Mouse (Mus musculus): ENCODE data around the gene Mpig6b. TPM values are rescaled to one million over a fixed set of nuclear protein-coding genes. Genes with fewer than 3 reads are reported as not detected.

The Mpig6b gene
- polyA plus RNA-seq, 1 experiment from 2014 or later, result 0.89 TPM

GRCm38 (mm10) chr17:35019894-35020293 lies 46.1 kb downstream of the Mpig6b start:
- peaks cover 29% of the 10 kb centered on the region for H3K4me1 ChIP-seq
- no peaks in the 10 kb centered on the region for H3K9me3 ChIP-seq
- H3K4me2 ChIP-seq, result no peak overlapping the region
- no peaks in the 10 kb centered on the region for H3K27me3 ChIP-seq
- peaks cover 31% of the 10 kb centered on the region for H3K36me3 ChIP-seq
- no peak overlapping the region for H3K9ac ChIP-seq
- H3K4me3 ChIP-seq, result no peak overlapping the region
- no peak overlapping the region for H3K27ac ChIP-seq
- 71% methylated on average over 11 of the region's 11 CpGs for WGBS
- no peak for ATAC-seq (ENCODE audit: insufficient number of reproducible peaks, insufficient read depth, low FRiP score, low TSS enrichment, low read depth)

GRCm38 (mm10) chr17:35018171-35018570 lies 47.8 kb downstream of the Mpig6b start:
- Histone ChIP-seq H3K9ac (no peak overlapping the region), H3K9me3 (no peaks in the 10 kb centered on the region), H3K36me3 (peaks cover 48% of the 10 kb centered on the region), H3K4me3 (no peak overlapping the region), H3K27me3 (no peaks in the 10 kb centered on the region), H3K4me1 (peaks cover 20% of the 10 kb centered on the region), H3K27ac (no peak overlapping the region), H3K4me2 (no peak overlapping the region)
- no peak for ATAC-seq (ENCODE audit: insufficient number of reproducible peaks, insufficient read depth, low FRiP score, low TSS enrichment, low read depth)
- WGBS, result 82% methylated on average over 3 of the region's 3 CpGs

- Histone ChIP-seq H3K4me3 (no peak overlapping the region), H3K9ac (no peak overlapping the region), H3K36me3 (peaks cover 53% of the 10 kb centered on the region), H3K27ac (no peak overlapping the region), H3K27me3 (no peaks in the 10 kb centered on the region), H3K9me3 (no peaks in the 10 kb centered on the region), H3K4me2 (no peak overlapping the region), H3K4me1 (peaks cover 20% of the 10 kb centered on the region)
- 75% methylated on average over 14 of the region's 14 CpGs for WGBS
- ATAC-seq (ENCODE audit: insufficient number of reproducible peaks, insufficient read depth, low FRiP score, low TSS enrichment, low read depth), result no peak
Observed at GRCm38 (mm10) chr17:35017706-35018030, 48.3 kb downstream of the Mpig6b start.

DNA sequence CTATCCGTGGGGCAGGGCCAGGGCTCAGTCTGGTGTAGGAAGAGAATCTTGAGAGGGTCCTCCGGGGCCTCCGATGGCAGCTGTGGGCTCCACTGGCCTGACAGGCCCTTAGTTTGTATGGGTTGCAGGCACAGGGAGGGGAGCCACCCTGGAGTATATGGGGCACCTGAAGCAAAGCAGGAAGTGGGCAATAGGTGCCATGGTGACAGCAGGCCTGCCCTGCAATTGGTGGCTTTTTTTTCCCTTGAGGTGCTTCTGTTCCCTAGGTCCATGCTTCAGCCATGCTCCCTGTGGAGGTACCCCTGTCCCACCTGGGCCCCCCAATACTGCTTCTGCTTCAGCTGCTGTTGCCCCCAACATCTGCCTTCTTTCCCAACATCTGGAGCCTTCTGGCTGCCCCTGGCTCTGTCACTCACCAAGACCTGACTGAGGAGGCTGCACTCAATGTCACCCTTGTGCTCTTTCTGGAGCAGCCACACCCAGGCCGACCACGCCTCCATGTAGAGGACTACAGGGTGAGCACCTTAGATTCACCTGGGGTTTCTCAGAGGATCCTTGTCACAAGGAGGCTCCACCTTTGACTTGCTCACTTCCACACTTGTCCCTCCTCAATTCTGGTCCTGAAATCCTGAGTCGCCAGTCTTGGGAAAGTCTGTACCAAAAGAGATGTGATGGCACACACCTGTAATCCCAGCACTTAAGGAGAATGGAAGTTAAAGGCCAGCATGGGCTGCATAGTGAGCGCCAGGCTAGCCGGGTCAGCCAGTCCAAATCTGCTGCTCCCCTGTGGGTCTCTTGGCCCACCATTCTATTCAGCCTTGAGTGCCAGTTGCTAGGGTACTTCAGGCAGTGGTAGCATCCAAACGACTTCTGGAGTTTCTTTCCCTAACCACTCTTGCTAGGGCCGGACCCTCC lies 48.9 kb downstream of the Mpig6b start:
- no peak for ATAC-seq (ENCODE audit: insufficient number of reproducible peaks, insufficient read depth, low FRiP score, low TSS enrichment, low read depth)
- peaks cover 20% of the 10 kb centered on the region for H3K4me1 ChIP-seq
- no peaks in the 10 kb centered on the region for H3K9me3 ChIP-seq
- H3K36me3 ChIP-seq, result peaks cover 59% of the 10 kb centered on the region
- peak overlapping the region; percentile 44; the same call in 1 of the 2 replicates for H3K27ac ChIP-seq
- no peaks in the 10 kb centered on the region for H3K27me3 ChIP-seq
- no peak overlapping the region for H3K4me2 ChIP-seq
- WGBS, result 79% methylated on average over 10 of the region's 10 CpGs
- H3K4me3 ChIP-seq, result no peak overlapping the region
- H3K9ac ChIP-seq, result no peak overlapping the region; the same call in 1 of the 2 replicates

DNA sequence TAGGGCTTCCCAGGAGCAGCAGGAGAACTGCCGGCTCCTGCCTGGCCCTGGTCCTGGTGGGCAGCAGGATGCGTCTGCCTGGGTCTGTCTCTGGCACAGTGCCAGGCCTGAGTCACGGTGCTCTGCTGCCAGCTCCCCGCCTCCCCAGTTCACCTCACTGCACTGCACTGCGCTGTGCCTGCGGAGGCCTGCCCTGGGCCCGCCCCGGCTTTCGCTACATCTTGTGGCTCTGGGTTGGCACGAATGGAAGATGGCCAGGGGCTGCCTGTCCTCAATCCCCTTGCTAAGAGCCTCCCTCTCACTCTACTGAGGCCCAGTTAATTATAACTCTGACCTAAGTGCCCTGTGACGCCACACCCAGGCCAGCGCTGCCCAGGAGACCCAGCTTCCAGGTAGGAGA lies 49.6 kb downstream of the Mpig6b start, which contains the start of gene Vwa7:
Gene Vwa7 (plus strand): TSS at position 204 of the 400 bp plus-strand sequence.
- WGBS, result 58% methylated on average over 12 of the region's 12 CpGs
- Histone ChIP-seq H3K9me3 (no peaks in the 10 kb centered on the region), H3K36me3 (peaks cover 66% of the 10 kb centered on the region), H3K9ac (peak within 1 kb of the TSS; percentile 46), H3K27ac (peak within 1 kb of the TSS; percentile 44; the same call in 1 of the 2 replicates), H3K4me1 (peaks cover 15% of the 10 kb centered on the region), H3K4me2 (no peak within 1 kb of the TSS), H3K27me3 (no peaks in the 10 kb centered on the region), H3K4me3 (no peak within 1 kb of the TSS)
- no peak for ATAC-seq (ENCODE audit: insufficient number of reproducible peaks, insufficient read depth, low FRiP score, low TSS enrichment, low read depth)

- 89% methylated on average over 16 of the region's 16 CpGs for WGBS
- ATAC-seq (ENCODE audit: insufficient number of reproducible peaks, insufficient read depth, low FRiP score, low TSS enrichment, low read depth), result no peak
- H3K27ac ChIP-seq, result no peak overlapping the region
- H3K27me3 ChIP-seq, result no peaks in the 10 kb centered on the region
- no peaks in the 10 kb centered on the region for H3K9me3 ChIP-seq
- H3K9ac ChIP-seq, result peak overlapping the region; percentile 46; the same call in 1 of the 2 replicates
- H3K4me2 ChIP-seq, result no peak overlapping the region
- peaks cover 9% of the 10 kb centered on the region; the same call in 1 of the 2 replicates for H3K4me1 ChIP-seq
- peaks cover 77% of the 10 kb centered on the region for H3K36me3 ChIP-seq
- H3K4me3 ChIP-seq, result no peak overlapping the region
Observed at GRCm38 (mm10) chr17:35015296-35015695, 50.7 kb downstream of the Mpig6b start.

DNA sequence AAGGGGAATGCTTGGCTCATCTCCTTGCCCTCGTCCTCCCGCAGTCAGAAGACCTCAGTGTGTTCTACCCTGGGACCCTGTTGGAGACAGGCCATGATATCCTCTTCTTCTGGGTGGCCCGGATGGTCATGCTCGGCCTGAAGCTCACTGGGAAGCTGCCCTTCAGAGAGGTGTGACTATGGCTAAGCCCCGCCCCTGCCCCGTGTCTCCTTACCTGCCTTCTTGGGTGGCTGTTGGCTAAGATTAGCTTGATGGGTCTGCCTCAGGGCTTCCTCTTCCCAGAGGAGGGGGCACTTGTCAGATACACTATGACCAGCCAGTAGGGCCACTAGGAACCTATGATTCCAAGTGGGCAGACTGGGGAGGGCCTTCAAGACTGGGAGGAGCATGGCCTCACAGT lies 52.8 kb downstream of the Mpig6b start:
- Histone ChIP-seq H3K9me3 (no peaks in the 10 kb centered on the region), H3K4me3 (no peak overlapping the region), H3K27me3 (no peaks in the 10 kb centered on the region), H3K36me3 (peaks cover 92% of the 10 kb centered on the region), H3K27ac (no peak overlapping the region), H3K4me1 (peaks cover 9% of the 10 kb centered on the region; the same call in 1 of the 2 replicates), H3K9ac (no peak overlapping the region), H3K4me2 (no peak overlapping the region)
- ATAC-seq (ENCODE audit: insufficient number of reproducible peaks, insufficient read depth, low FRiP score, low TSS enrichment, low read depth), result no peak
- 82% methylated on average over 6 of the region's 6 CpGs for WGBS

Other genes with a start within 250 kb of the Mpig6b start
- gene Stk19, start 229.2 kb downstream of the Mpig6b start, polyA plus RNA-seq (2015; fragmentation: Nextera tagmentation; extraction: Ambion mirVana), result 25.4 and 29.4 TPM in 2 replicates
- 66.3 and 75.1 TPM in 2 replicates for gene Dxo, start 229.2 kb downstream of the Mpig6b start, polyA plus RNA-seq (2015; fragmentation: Nextera tagmentation; extraction: Ambion mirVana)
- 52.2 and 55.6 TPM in 2 replicates for gene Skiv2l, start 216.0 kb downstream of the Mpig6b start, polyA plus RNA-seq (2015; fragmentation: Nextera tagmentation; extraction: Ambion mirVana)
- gene Nelfe, start 215.8 kb downstream of the Mpig6b start, polyA plus RNA-seq (2015; fragmentation: Nextera tagmentation; extraction: Ambion mirVana), result 119 and 126 TPM in 2 replicates
- 1.6 and 5.7 TPM in 2 replicates for gene Cfb, start 203.7 kb downstream of the Mpig6b start, polyA plus RNA-seq (2015; fragmentation: Nextera tagmentation; extraction: Ambion mirVana)
- 5.5 and 7.1 TPM in 2 replicates for gene Zbtb12, start 186.7 kb downstream of the Mpig6b start, polyA plus RNA-seq (2015; fragmentation: Nextera tagmentation; extraction: Ambion mirVana)
- not detected in 2 replicates for gene Gm20547, start 184.1 kb downstream of the Mpig6b start, polyA plus RNA-seq (2015; fragmentation: Nextera tagmentation; extraction: Ambion mirVana)
- gene C2, start 167.9 kb downstream of the Mpig6b start, polyA plus RNA-seq (2015; fragmentation: Nextera tagmentation; extraction: Ambion mirVana), result 2.7 and 3.2 TPM in 2 replicates
- 98.5 and 100 TPM in 2 replicates for gene Ehmt2, start 167.7 kb downstream of the Mpig6b start, polyA plus RNA-seq (2015; fragmentation: Nextera tagmentation; extraction: Ambion mirVana)
- gene Slc44a4, start 151.7 kb downstream of the Mpig6b start, polyA plus RNA-seq (2015; fragmentation: Nextera tagmentation; extraction: Ambion mirVana), result 0.24 and 0.83 TPM in 2 replicates
- gene Neu1, start 134.9 kb downstream of the Mpig6b start, polyA plus RNA-seq (2015; fragmentation: Nextera tagmentation; extraction: Ambion mirVana), result 18.8 and 20.3 TPM in 2 replicates
- gene Hspa1b, start 106.9 kb downstream of the Mpig6b start, polyA plus RNA-seq (2015; fragmentation: Nextera tagmentation; extraction: Ambion mirVana), result 0.53 and 0.87 TPM in 2 replicates
- gene Gm20481, start 96.3 kb downstream of the Mpig6b start, polyA plus RNA-seq (2015; fragmentation: Nextera tagmentation; extraction: Ambion mirVana), result not detected in 2 replicates
- 5.8 and 6.1 TPM in 2 replicates for gene Hspa1a, start 94.0 kb downstream of the Mpig6b start, polyA plus RNA-seq (2015; fragmentation: Nextera tagmentation; extraction: Ambion mirVana)
- 0.77 and 0.85 TPM in 2 replicates for gene Hspa1l, start 93.5 kb downstream of the Mpig6b start, polyA plus RNA-seq (2015; fragmentation: Nextera tagmentation; extraction: Ambion mirVana)
- 190 and 227 TPM in 2 replicates for gene Lsm2, start 84.3 kb downstream of the Mpig6b start, polyA plus RNA-seq (2015; fragmentation: Nextera tagmentation; extraction: Ambion mirVana)
- gene Vars, start 65.2 kb downstream of the Mpig6b start, polyA plus RNA-seq (2015; fragmentation: Nextera tagmentation; extraction: Ambion mirVana), result 102 and 112 TPM in 2 replicates
- 0.33 and 0.38 TPM in 2 replicates for gene Vwa7, start 49.6 kb downstream of the Mpig6b start, polyA plus RNA-seq (2015; fragmentation: Nextera tagmentation; extraction: Ambion mirVana)
- 14.2 and 19.5 TPM in 2 replicates for gene Sapcd1, start 38.2 kb downstream of the Mpig6b start, polyA plus RNA-seq (2015; fragmentation: Nextera tagmentation; extraction: Ambion mirVana)
- 3.5 and 3.6 TPM in 2 replicates for gene Msh5, start 19.4 kb downstream of the Mpig6b start, polyA plus RNA-seq (2015; fragmentation: Nextera tagmentation; extraction: Ambion mirVana)
- gene Clic1, start 16.2 kb downstream of the Mpig6b start, polyA plus RNA-seq (2015; fragmentation: Nextera tagmentation; extraction: Ambion mirVana), result 243 and 254 TPM in 2 replicates
- gene Ddah2, start 7.1 kb downstream of the Mpig6b start, polyA plus RNA-seq (2015; fragmentation: Nextera tagmentation; extraction: Ambion mirVana), result 358 and 374 TPM in 2 replicates
- gene Ly6g6c, start 796 bp downstream of the Mpig6b start, polyA plus RNA-seq (2015; fragmentation: Nextera tagmentation; extraction: Ambion mirVana), result 0.87 and 1.0 TPM in 2 replicates
- gene Ly6g6e, start 10.7 kb upstream of the Mpig6b start, polyA plus RNA-seq (2015; fragmentation: Nextera tagmentation; extraction: Ambion mirVana), result 4.3 and 4.9 TPM in 2 replicates
- gene Ly6g6d, start 11.9 kb upstream of the Mpig6b start, polyA plus RNA-seq (2015; fragmentation: Nextera tagmentation; extraction: Ambion mirVana), result 0.77 and 1.3 TPM in 2 replicates
- gene Ly6g6f, start 19.4 kb upstream of the Mpig6b start, polyA plus RNA-seq (2015; fragmentation: Nextera tagmentation; extraction: Ambion mirVana), result 0.18 and 0.23 TPM in 2 replicates
- 89.6 and 90.1 TPM in 2 replicates for gene Abhd16a, start 23.1 kb upstream of the Mpig6b start, polyA plus RNA-seq (2015; fragmentation: Nextera tagmentation; extraction: Ambion mirVana)
- gene Ly6g5c, start 42.1 kb upstream of the Mpig6b start, polyA plus RNA-seq (2015; fragmentation: Nextera tagmentation; extraction: Ambion mirVana), result not detected in 2 replicates
- gene Ly6g5b, start 49.2 kb upstream of the Mpig6b start, polyA plus RNA-seq (2015; fragmentation: Nextera tagmentation; extraction: Ambion mirVana), result 1.1 and 1.6 TPM in 2 replicates
- gene Gpank1, start 55.3 kb upstream of the Mpig6b start, polyA plus RNA-seq (2015; fragmentation: Nextera tagmentation; extraction: Ambion mirVana), result 21.1 and 24.1 TPM in 2 replicates
- 278 and 298 TPM in 2 replicates for gene Csnk2b, start 55.9 kb upstream of the Mpig6b start, polyA plus RNA-seq (2015; fragmentation: Nextera tagmentation; extraction: Ambion mirVana)
- gene D17H6S53E, start 60.2 kb upstream of the Mpig6b start, polyA plus RNA-seq (2015; fragmentation: Nextera tagmentation; extraction: Ambion mirVana), result 10.9 and 12.3 TPM in 2 replicates
- gene Apom, start 65.9 kb upstream of the Mpig6b start, polyA plus RNA-seq (2015; fragmentation: Nextera tagmentation; extraction: Ambion mirVana), result 0.28 and 8.7 TPM in 2 replicates
- 65.1 and 67.8 TPM in 2 replicates for gene Bag6, start 69.0 kb upstream of the Mpig6b start, polyA plus RNA-seq (2015; fragmentation: Nextera tagmentation; extraction: Ambion mirVana)
- gene Prrc2a, start 98.7 kb upstream of the Mpig6b start, polyA plus RNA-seq (2015; fragmentation: Nextera tagmentation; extraction: Ambion mirVana), result 193 and 244 TPM in 2 replicates
- gene Aif1, start 109.9 kb upstream of the Mpig6b start, polyA plus RNA-seq (2015; fragmentation: Nextera tagmentation; extraction: Ambion mirVana), result 8.1 and 9.8 TPM in 2 replicates
- gene Lst1, start 122.3 kb upstream of the Mpig6b start, polyA plus RNA-seq (2015; fragmentation: Nextera tagmentation; extraction: Ambion mirVana), result 13.1 and 16.1 TPM in 2 replicates
- gene Ltb, start 128.3 kb upstream of the Mpig6b start, polyA plus RNA-seq (2015; fragmentation: Nextera tagmentation; extraction: Ambion mirVana), result 1.8 and 2.1 TPM in 2 replicates
- gene Tnf, start 135.8 kb upstream of the Mpig6b start, polyA plus RNA-seq (2015; fragmentation: Nextera tagmentation; extraction: Ambion mirVana), result 0.37 TPM in 1 of 2 replicates, not detected in the other
- 0.24 TPM in 1 of 2 replicates, not detected in the other for gene Lta, start 139.2 kb upstream of the Mpig6b start, polyA plus RNA-seq (2015; fragmentation: Nextera tagmentation; extraction: Ambion mirVana)
- not detected in 2 replicates for gene Gm16181, start 154.7 kb upstream of the Mpig6b start, polyA plus RNA-seq (2015; fragmentation: Nextera tagmentation; extraction: Ambion mirVana)
- 3.9 and 4.1 TPM in 2 replicates for gene Atp6v1g2, start 167.5 kb upstream of the Mpig6b start, polyA plus RNA-seq (2015; fragmentation: Nextera tagmentation; extraction: Ambion mirVana)
- 10.4 and 12.0 TPM in 2 replicates for gene Nfkbil1, start 169.6 kb upstream of the Mpig6b start, polyA plus RNA-seq (2015; fragmentation: Nextera tagmentation; extraction: Ambion mirVana)
- gene Ddx39b, start 175.6 kb upstream of the Mpig6b start, polyA plus RNA-seq (2015; fragmentation: Nextera tagmentation; extraction: Ambion mirVana), result 498 and 543 TPM in 2 replicates
- gene H2-D1, start 196.5 kb upstream of the Mpig6b start, polyA plus RNA-seq (2015; fragmentation: Nextera tagmentation; extraction: Ambion mirVana), result 28.7 and 30.7 TPM in 2 replicates